Mouse (Mus musculus): Measurements from ENCODE around the gene Nfib. TPM values are rescaled to one million over a fixed set of nuclear protein-coding genes. Genes with fewer than 3 reads are reported as not detected.

Gene Nfib
- total and polyA plus RNA-seq, 3 experiments = 32.1 to 121 (median 118) TPM

DNA sequence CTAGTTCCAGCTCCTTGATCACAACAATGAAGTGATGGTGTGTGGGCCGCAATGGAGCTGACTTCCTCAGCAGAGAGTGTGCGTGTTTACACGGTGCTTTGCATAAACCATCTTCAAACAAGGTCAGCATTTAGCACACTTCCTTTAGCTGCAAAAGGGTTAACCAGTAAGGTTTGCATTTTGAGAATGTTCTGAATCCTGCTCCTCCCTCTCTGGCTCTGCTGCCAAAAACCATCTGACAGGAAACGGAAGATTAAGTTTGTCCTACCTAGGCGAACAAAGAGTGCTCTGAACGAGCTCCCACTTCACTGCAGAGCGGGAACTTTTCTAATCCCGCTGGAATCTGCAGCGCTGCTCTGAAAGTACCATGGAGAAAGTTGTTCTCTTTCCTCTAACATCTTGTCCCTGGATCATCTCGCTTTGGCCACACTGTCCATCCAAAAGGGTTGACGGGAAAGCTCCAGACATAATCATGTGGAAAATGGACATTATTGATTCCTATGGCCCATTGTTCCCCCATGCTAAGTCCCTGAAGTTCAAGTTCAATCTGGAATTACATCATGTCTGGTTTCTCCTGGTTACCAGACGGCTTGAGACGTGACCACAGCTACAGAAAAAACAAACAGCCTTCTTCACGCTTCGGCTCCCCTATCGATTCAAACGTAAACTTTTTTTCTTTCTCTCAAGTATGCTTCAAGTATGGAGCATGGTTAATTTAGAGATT, 401.2 kb downstream of the Nfib start:
- no peaks in the 10 kb centered on the region for H3K79me2 ChIP-seq (replicated peaks; ENCODE audit: control insufficient read depth, insufficient read depth, low read length)
- peaks cover 15% of the 10 kb centered on the region for H3K4me1 ChIP-seq (ENCODE audit: control insufficient read depth, insufficient read depth, low read length)
- peak overlapping the region; percentile 44; the same call in 1 of the 2 replicates for H3K9ac ChIP-seq (ENCODE audit: low read depth, low read length)
- H3K36me3 ChIP-seq (ENCODE audit: control insufficient read depth, insufficient read depth, low read length) = peaks cover 25% of the 10 kb centered on the region
- peak overlapping the region; percentile 88 for H3K27ac ChIP-seq
- intact Hi-C loops (cut with DNase I) = loop anchor here (2.0 to 10.0 kb wide), 4 partner anchors 58 to 740 kb away; no protein-coding TSS in a partner anchor
- 11% methylated on average over 17 of the region's 17 CpGs for WGBS
- no peaks in the 10 kb centered on the region for H3K27me3 ChIP-seq (ENCODE audit: control insufficient read depth, insufficient read depth, low read length)
- TF ChIP-seq POLR2A (IDR thresholded peaks at IDR 0.05; ENCODE audit: insufficient read depth, low read depth, low read length) = peak; percentile 68; the same call in 1 of the 2 replicates
- peak; percentile 61; the same call in 1 of the 2 replicates for TF ChIP-seq EP300 (IDR thresholded peaks at IDR 0.05; ENCODE audit: insufficient read depth, low read depth, low read length)
- no peak for TF ChIP-seq CTCF (IDR thresholded peaks at IDR 0.05)
- DNase-seq = peak; percentile 67 to 75
- H3K4me3 ChIP-seq = peak overlapping the region; percentile 10; the same call in 1 of the 2 replicates

DNA sequence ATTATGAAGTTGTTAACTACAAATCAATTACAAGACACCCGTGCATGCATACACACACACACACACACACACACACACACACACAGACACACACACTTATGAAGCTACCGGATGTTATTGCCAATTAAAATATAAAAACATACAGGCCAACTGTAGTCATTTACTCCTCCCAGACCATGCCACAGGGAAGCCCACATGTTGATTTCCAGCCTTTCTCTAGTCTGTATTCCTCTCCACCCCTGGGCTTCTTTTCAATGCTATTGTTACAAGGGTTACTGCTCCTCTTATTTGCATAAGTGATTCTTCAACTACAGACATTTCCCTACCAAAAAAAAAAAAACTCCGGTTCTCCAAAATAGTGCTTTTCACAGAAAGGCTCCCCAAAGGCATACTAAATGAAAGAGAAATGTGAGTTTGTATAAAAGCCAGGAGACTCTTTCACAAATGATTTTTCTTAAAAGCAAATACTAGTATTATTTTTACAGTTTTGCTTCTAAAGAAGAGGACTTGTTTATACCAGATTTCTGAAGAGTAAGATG, 402.1 kb downstream of the Nfib start:
- no peaks in the 10 kb centered on the region for H3K27me3 ChIP-seq (ENCODE audit: control insufficient read depth, insufficient read depth, low read length)
- peak overlapping the region; percentile 88 for H3K27ac ChIP-seq
- DNase-seq = no peak
- TF ChIP-seq POLR2A (IDR thresholded peaks at IDR 0.05; ENCODE audit: insufficient read depth, low read depth, low read length) (no peak), CTCF (IDR thresholded peaks at IDR 0.05) (no peak), EP300 (IDR thresholded peaks at IDR 0.05; ENCODE audit: insufficient read depth, low read depth, low read length) (no peak)
- WGBS = 41% methylated on average over 3 of the region's 3 CpGs
- H3K4me1 ChIP-seq (ENCODE audit: control insufficient read depth, insufficient read depth, low read length) = peaks cover 15% of the 10 kb centered on the region
- peaks cover 28% of the 10 kb centered on the region for H3K36me3 ChIP-seq (ENCODE audit: control insufficient read depth, insufficient read depth, low read length)
- no peak overlapping the region for H3K4me3 ChIP-seq
- no peaks in the 10 kb centered on the region for H3K79me2 ChIP-seq (replicated peaks; ENCODE audit: control insufficient read depth, insufficient read depth, low read length)
- no peak overlapping the region for H3K9ac ChIP-seq (ENCODE audit: low read depth, low read length)
- intact Hi-C loops (cut with DNase I) = loop anchor here (5.0 to 10.0 kb wide), 3 partner anchors 131 to 739 kb away; no protein-coding TSS in a partner anchor

DNA sequence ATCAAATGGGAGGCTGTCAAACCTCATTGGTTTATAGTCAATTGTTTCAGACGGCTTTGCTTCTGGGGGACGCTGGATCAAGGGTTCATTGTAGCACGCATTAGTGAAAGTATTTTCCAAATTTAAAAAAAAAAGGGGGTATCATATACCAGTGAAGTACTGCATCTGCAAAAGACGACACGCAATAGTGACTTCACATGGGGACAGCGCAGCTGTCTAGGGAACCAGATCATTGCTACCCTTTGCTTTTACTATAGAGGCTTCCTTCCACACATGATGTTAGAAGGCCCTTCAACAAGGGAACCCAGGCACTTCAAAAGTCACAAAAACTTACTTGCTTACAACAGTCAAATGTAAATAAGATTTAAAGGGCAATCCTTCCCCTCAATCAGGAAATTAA, 402.6 kb downstream of the Nfib start:
- WGBS = 96% methylated on average over 6 of the region's 6 CpGs
- Histone ChIP-seq H3K4me3 (no peak overlapping the region), H3K27me3 (ENCODE audit: control insufficient read depth, insufficient read depth, low read length) (no peaks in the 10 kb centered on the region), H3K9ac (ENCODE audit: low read depth, low read length) (no peak overlapping the region), H3K79me2 (replicated peaks; ENCODE audit: control insufficient read depth, insufficient read depth, low read length) (no peaks in the 10 kb centered on the region), H3K27ac (no peak overlapping the region), H3K36me3 (ENCODE audit: control insufficient read depth, insufficient read depth, low read length) (peaks cover 28% of the 10 kb centered on the region), H3K4me1 (ENCODE audit: control insufficient read depth, insufficient read depth, low read length) (peaks cover 15% of the 10 kb centered on the region)
- no peak for DNase-seq
- intact Hi-C loops (cut with DNase I) = loop anchor here (5.0 to 10.0 kb wide), 3 partner anchors 132 to 738 kb away; no protein-coding TSS in a partner anchor
- no peak for TF ChIP-seq POLR2A (IDR thresholded peaks at IDR 0.05; ENCODE audit: insufficient read depth, low read depth, low read length)
- no peak for TF ChIP-seq EP300 (IDR thresholded peaks at IDR 0.05; ENCODE audit: insufficient read depth, low read depth, low read length)
- no peak for TF ChIP-seq CTCF (IDR thresholded peaks at IDR 0.05)

DNA sequence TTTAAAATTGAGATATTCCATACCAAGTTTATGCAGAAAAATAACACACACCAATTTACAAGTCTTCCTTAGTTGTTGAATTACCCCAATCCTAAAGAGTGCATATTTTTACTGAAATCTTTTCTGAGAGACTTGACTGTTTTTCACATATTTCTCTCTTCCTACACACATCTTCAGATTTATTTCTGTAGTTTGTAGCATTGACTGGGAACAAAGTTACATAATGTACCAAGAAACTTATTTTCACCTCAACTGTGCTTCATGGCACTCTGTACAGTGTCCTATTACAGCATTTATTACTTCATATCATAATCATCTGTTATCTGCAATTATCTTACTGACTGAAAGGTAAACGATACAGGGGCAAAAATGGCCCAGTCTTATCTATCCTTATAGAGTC, 406.9 kb downstream of the Nfib start:
- DNase-seq = no peak
- WGBS = 59% methylated on average over 1 of the region's 1 CpGs
- H3K79me2 ChIP-seq (replicated peaks; ENCODE audit: control insufficient read depth, insufficient read depth, low read length) = no peaks in the 10 kb centered on the region

DNA sequence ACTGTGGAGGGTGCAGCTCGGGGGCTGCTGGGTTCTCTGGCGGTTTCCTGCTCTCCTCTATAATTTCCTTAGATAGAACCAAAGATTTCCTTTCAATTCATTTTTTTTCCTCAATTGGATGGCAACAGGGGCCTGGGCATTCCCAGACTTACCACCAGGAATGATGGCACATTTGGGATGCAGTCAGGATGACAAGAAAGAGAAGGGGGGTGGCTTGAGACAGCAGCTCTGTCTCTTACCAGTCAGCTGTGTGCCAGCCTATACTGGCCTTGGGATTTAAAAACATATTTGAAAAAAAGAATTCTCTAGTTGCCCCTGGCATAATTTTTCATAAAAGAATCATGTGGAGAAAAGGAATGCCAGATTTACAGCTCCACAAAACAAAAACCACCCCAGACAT, 408.0 kb downstream of the Nfib start:
- intact Hi-C loops (cut with DNase I) = no loop called here
- Histone ChIP-seq H3K79me2 (replicated peaks; ENCODE audit: control insufficient read depth, insufficient read depth, low read length) (no peaks in the 10 kb centered on the region; the same call in 1 of the 2 replicates), H3K4me3 (no peak overlapping the region), H3K36me3 (ENCODE audit: control insufficient read depth, insufficient read depth, low read length) (peaks cover 15% of the 10 kb centered on the region), H3K4me1 (ENCODE audit: control insufficient read depth, insufficient read depth, low read length) (peaks cover 2% of the 10 kb centered on the region), H3K9ac (ENCODE audit: low read depth, low read length) (no peak overlapping the region), H3K27me3 (ENCODE audit: control insufficient read depth, insufficient read depth, low read length) (no peaks in the 10 kb centered on the region), H3K27ac (no peak overlapping the region)
- no peak for TF ChIP-seq CTCF (IDR thresholded peaks at IDR 0.05)
- TF ChIP-seq EP300 (IDR thresholded peaks at IDR 0.05; ENCODE audit: insufficient read depth, low read depth, low read length) = no peak
- no peak for TF ChIP-seq POLR2A (IDR thresholded peaks at IDR 0.05; ENCODE audit: insufficient read depth, low read depth, low read length)
- WGBS = 86% methylated on average over 2 of the region's 2 CpGs
- DNase-seq = no peak

More for the DNA sequence above, 406.9 kb downstream of the Nfib start:
- no peak for TF ChIP-seq EP300 (IDR thresholded peaks at IDR 0.05; ENCODE audit: insufficient read depth, low read depth, low read length)
- TF ChIP-seq POLR2A (IDR thresholded peaks at IDR 0.05; ENCODE audit: insufficient read depth, low read depth, low read length) = no peak
- no peak for TF ChIP-seq CTCF (IDR thresholded peaks at IDR 0.05)
- peaks cover 2% of the 10 kb centered on the region for H3K4me1 ChIP-seq (ENCODE audit: control insufficient read depth, insufficient read depth, low read length)
- no peak overlapping the region for H3K27ac ChIP-seq
- no peak overlapping the region for H3K4me3 ChIP-seq
- intact Hi-C loops (cut with DNase I) = no loop called here
- no peaks in the 10 kb centered on the region for H3K27me3 ChIP-seq (ENCODE audit: control insufficient read depth, insufficient read depth, low read length)
- H3K36me3 ChIP-seq (ENCODE audit: control insufficient read depth, insufficient read depth, low read length) = peaks cover 21% of the 10 kb centered on the region
- H3K9ac ChIP-seq (ENCODE audit: low read depth, low read length) = no peak overlapping the region

DNA sequence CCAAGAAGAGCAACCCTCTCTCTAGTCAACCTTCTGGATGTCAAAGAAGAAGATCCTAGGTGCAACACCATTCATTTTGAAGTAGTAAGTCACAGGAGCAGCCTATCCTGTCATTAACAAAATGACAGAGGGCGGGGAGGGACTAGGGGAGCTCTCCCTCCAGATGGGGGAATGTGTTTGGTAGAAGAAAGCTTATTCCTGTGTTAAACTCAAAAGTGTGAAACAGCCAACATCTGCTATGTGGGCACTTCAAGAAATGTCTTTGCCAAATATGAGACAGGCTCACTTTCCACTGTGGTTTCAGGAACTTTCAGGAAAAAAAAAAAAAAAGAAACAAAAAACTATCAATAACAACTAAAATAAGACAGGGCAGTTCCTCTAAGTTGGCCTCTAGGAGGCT, 411.5 kb downstream of the Nfib start:
- no peak for DNase-seq
- H3K36me3 ChIP-seq (ENCODE audit: control insufficient read depth, insufficient read depth, low read length) = peaks cover 4% of the 10 kb centered on the region; the same call in 1 of the 2 replicates
- no peaks in the 10 kb centered on the region; the same call in 1 of the 2 replicates for H3K4me1 ChIP-seq (ENCODE audit: control insufficient read depth, insufficient read depth, low read length)
- H3K9ac ChIP-seq (ENCODE audit: low read depth, low read length) = no peak overlapping the region
- 100% methylated on average over 1 of the region's 1 CpGs for WGBS
- TF ChIP-seq EP300 (IDR thresholded peaks at IDR 0.05; ENCODE audit: insufficient read depth, low read depth, low read length) (no peak), POLR2A (IDR thresholded peaks at IDR 0.05; ENCODE audit: insufficient read depth, low read depth, low read length) (no peak), CTCF (IDR thresholded peaks at IDR 0.05) (no peak)
- H3K27me3 ChIP-seq (ENCODE audit: control insufficient read depth, insufficient read depth, low read length) = no peaks in the 10 kb centered on the region
- H3K79me2 ChIP-seq (replicated peaks; ENCODE audit: control insufficient read depth, insufficient read depth, low read length) = no peaks in the 10 kb centered on the region; the same call in 1 of the 2 replicates
- intact Hi-C loops (cut with DNase I) = no loop called here
- H3K27ac ChIP-seq = no peak overlapping the region
- H3K4me3 ChIP-seq = no peak overlapping the region

All from heart, adult 2 months (tissue).